Mouse (Mus musculus): ENCODE data around the gene Mroh3.

GRCm38 (mm10) chr1:136160930-136161329 lies 51.7 kb downstream of the Mroh3 start:
- TF ChIP-seq MAX (IDR thresholded peaks at IDR 0.05; ENCODE audit: low read length) (no peak), CTCF (IDR thresholded peaks at IDR 0.05 in 2 of 3, conservative IDR thresholded peaks at IDR 0.05 in 1 of 3; ENCODE audit: control insufficient read depth in 1 of 3, insufficient read depth in 1 of 3, low read depth in 2 of 3, low read length in 3 of 3, poor library complexity in 1 of 3, severe bottlenecking in 1 of 3) (no peak), SMC3 (IDR thresholded peaks at IDR 0.05; ENCODE audit: low read depth, low read length) (no peak), POLR2A (IDR thresholded peaks at IDR 0.05; ENCODE audit: control insufficient read depth in 1 of 2, insufficient read depth in 1 of 2, low read depth in 1 of 2, low read length in 2 of 2, poor library complexity in 1 of 2) (no peak), MAFK (IDR thresholded peaks at IDR 0.05; ENCODE audit: borderline replicate concordance, low read depth, low read length) (no peak), GATA1 (IDR thresholded peaks at IDR 0.05; ENCODE audit: low read depth, low read length) (no peak), TCF12 (IDR thresholded peaks at IDR 0.05; ENCODE audit: low read depth, low read length) (no peak), ZKSCAN1 (IDR thresholded peaks at IDR 0.05; ENCODE audit: low read depth, low read length) (no peak), USF1 (IDR thresholded peaks at IDR 0.05; ENCODE audit: low read depth, low read length) (no peak), MYB (IDR thresholded peaks at IDR 0.05; ENCODE audit: low read depth, low read length) (no peak)
